Mouse (Mus musculus): Measurements from ENCODE around the gene Bahcc1. TPM values are rescaled to one million over a fixed set of nuclear protein-coding genes. Genes with fewer than 3 reads are reported as not detected.

Gene Bahcc1
- polyA plus RNA-seq, 1 experiment from 2014 or later, result 3.1 TPM

DNA sequence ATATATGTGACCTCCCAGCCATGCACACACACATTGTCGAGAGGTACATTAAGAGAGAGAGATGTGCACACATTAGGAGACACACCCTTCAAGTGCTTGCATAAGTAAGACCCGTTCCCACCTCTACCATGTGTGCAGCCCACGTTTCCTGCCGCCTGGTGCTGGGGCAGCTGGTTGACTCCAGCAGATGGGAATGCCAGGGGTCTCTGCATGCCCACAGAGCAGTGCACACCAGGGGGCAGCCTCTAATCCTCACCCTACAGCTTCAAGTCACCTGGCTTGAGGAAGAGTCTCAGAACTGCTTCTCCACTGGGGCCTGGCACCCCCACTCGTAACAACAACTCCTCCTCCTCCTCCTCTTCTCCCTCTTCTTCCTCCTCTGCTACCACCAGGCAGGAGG lies 19.7 kb downstream of the Bahcc1 start:
- H3K4me1 ChIP-seq (replicated peaks; ENCODE audit: control insufficient read depth, insufficient read depth, low read length), result peaks cover 12% of the 10 kb centered on the region
- no peak overlapping the region for H3K4me3 ChIP-seq (ENCODE audit: low read depth, low read length)
- no peak overlapping the region for H3K27ac ChIP-seq (ENCODE audit: low read depth, low read length)
- H3K9me3 ChIP-seq (ENCODE audit: control insufficient read depth), result no peaks in the 10 kb centered on the region
- ATAC-seq, result no peak
- peak; percentile 40; the same call in 1 of the 2 replicates for TF ChIP-seq CTCF (IDR thresholded peaks at IDR 0.05; ENCODE audit: low read depth)
- H3K9ac ChIP-seq (ENCODE audit: low read depth, low read length), result no peak overlapping the region
- no peaks in the 10 kb centered on the region for H3K36me3 ChIP-seq (ENCODE audit: control insufficient read depth, insufficient read depth)
- H3K27me3 ChIP-seq (replicated peaks; ENCODE audit: control insufficient read depth, insufficient read depth, low read length), result no peaks in the 10 kb centered on the region
- H3K4me2 ChIP-seq (replicated peaks; ENCODE audit: low read depth), result peak overlapping the region; percentile 24; the same call in 1 of the 2 replicates
- 36% methylated on average over 5 of the region's 5 CpGs for WGBS

DNA sequence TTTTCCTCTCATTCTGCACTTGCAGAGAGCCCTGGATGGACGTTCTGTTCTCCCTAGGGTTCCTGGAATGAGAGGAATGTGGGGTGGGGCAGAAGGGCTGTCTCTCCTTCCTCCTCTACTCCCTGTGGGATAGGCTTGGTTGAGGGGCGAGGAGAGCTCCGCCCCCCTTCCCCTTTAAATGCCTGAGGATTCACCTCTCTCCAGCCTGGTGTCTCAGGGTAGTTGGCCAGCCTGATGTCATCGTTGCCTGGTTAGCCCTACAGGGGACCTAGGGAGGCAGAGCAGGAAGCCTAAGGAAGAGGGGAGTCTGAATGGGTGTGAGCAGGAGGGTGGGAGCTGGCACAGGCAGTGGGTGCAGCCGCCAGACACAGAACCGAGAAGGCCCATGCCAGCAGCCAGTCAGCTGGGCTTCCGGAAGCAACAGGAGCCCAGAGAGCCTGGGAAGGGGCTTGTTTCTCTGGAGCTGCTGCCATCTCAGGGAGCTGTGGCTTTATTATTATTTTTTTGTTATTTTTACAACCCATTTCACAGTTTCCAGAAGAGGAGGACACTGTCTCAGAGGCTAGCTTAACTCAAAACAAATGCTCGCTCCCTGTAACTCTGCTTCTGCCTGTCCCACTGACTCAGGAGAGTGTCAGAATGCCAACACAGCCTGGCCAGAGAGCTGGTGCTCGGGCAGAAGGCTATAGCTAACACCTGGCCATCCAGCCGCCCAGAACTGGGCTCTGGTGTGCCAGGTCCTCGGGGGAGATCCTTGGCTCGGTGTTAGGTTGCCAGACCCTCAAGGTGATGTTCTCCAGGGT lies 20.3 kb downstream of the Bahcc1 start:
- 0 out of 2 replicates have a peak, but pooled peaks have one; percentile 26 for ATAC-seq
- Histone ChIP-seq H3K27me3 (replicated peaks; ENCODE audit: control insufficient read depth, insufficient read depth, low read length) (no peaks in the 10 kb centered on the region), H3K4me2 (replicated peaks; ENCODE audit: low read depth) (peak overlapping the region; percentile 24; the same call in 1 of the 2 replicates), H3K27ac (ENCODE audit: low read depth, low read length) (no peak overlapping the region), H3K36me3 (ENCODE audit: control insufficient read depth, insufficient read depth) (no peaks in the 10 kb centered on the region), H3K9ac (ENCODE audit: low read depth, low read length) (no peak overlapping the region), H3K4me1 (replicated peaks; ENCODE audit: control insufficient read depth, insufficient read depth, low read length) (peaks cover 12% of the 10 kb centered on the region), H3K4me3 (ENCODE audit: low read depth, low read length) (no peak overlapping the region), H3K9me3 (ENCODE audit: control insufficient read depth) (no peaks in the 10 kb centered on the region)
- no peak for TF ChIP-seq CTCF (IDR thresholded peaks at IDR 0.05; ENCODE audit: low read depth)
- 56% methylated on average over 12 of the region's 12 CpGs for WGBS

GRCm38 (mm10) chr11:120253646-120254315 lies 21.0 kb downstream of the Bahcc1 start:
- H3K9me3 ChIP-seq (ENCODE audit: control insufficient read depth), result no peaks in the 10 kb centered on the region
- TF ChIP-seq CTCF (IDR thresholded peaks at IDR 0.05; ENCODE audit: low read depth), result no peak
- 84% methylated on average over 13 of the region's 13 CpGs for WGBS
- H3K27ac ChIP-seq (ENCODE audit: low read depth, low read length), result no peak overlapping the region
- ATAC-seq, result no peak
- no peak overlapping the region for H3K9ac ChIP-seq (ENCODE audit: low read depth, low read length)
- H3K4me3 ChIP-seq (ENCODE audit: low read depth, low read length), result no peak overlapping the region
- H3K27me3 ChIP-seq (replicated peaks; ENCODE audit: control insufficient read depth, insufficient read depth, low read length), result no peaks in the 10 kb centered on the region
- H3K4me2 ChIP-seq (replicated peaks; ENCODE audit: low read depth), result no peak overlapping the region
- peaks cover 12% of the 10 kb centered on the region for H3K4me1 ChIP-seq (replicated peaks; ENCODE audit: control insufficient read depth, insufficient read depth, low read length)
- no peaks in the 10 kb centered on the region for H3K36me3 ChIP-seq (ENCODE audit: control insufficient read depth, insufficient read depth)

- no peak overlapping the region for H3K27ac ChIP-seq (ENCODE audit: low read depth, low read length)
- H3K9me3 ChIP-seq (ENCODE audit: control insufficient read depth), result no peaks in the 10 kb centered on the region
- H3K36me3 ChIP-seq (ENCODE audit: control insufficient read depth, insufficient read depth), result no peaks in the 10 kb centered on the region
- 74% methylated on average over 11 of the region's 11 CpGs for WGBS
- no peak for TF ChIP-seq CTCF (IDR thresholded peaks at IDR 0.05; ENCODE audit: low read depth)
- no peak overlapping the region for H3K4me3 ChIP-seq (ENCODE audit: low read depth, low read length)
- H3K4me1 ChIP-seq (replicated peaks; ENCODE audit: control insufficient read depth, insufficient read depth, low read length), result peaks cover 12% of the 10 kb centered on the region
- no peak overlapping the region for H3K9ac ChIP-seq (ENCODE audit: low read depth, low read length)
- H3K4me2 ChIP-seq (replicated peaks; ENCODE audit: low read depth), result no peak overlapping the region
- H3K27me3 ChIP-seq (replicated peaks; ENCODE audit: control insufficient read depth, insufficient read depth, low read length), result no peaks in the 10 kb centered on the region
- ATAC-seq, result no peak
Observed at GRCm38 (mm10) chr11:120254420-120254819, 21.7 kb downstream of the Bahcc1 start.

DNA sequence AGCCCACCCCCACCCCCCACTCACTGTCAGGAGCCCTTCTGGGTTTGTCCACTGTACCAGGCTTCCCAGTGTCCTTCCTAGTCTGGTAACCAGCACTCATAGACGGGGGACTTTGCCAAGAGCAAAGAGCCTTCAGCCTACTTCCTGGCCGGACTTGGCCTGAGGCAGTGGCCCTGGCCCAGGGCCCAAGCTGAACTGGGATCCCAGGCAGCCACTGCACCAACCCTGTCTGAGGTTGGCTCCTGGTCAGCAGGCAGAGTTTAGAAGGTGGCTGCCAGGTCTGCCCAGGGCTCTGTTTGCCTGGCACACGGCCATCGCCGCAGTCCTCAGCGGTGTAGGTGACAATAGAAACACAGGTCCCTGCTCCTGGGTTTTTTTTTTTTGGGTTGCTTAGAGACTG lies 22.3 kb downstream of the Bahcc1 start:
- H3K36me3 ChIP-seq (ENCODE audit: control insufficient read depth, insufficient read depth), result no peaks in the 10 kb centered on the region; the same call in 1 of the 2 replicates
- H3K4me1 ChIP-seq (replicated peaks; ENCODE audit: control insufficient read depth, insufficient read depth, low read length), result peaks cover 12% of the 10 kb centered on the region
- H3K4me3 ChIP-seq (ENCODE audit: low read depth, low read length), result no peak overlapping the region
- 66% methylated on average over 6 of the region's 6 CpGs for whole genome bisulfite sequencing
- H3K27ac ChIP-seq (ENCODE audit: low read depth, low read length), result no peak overlapping the region
- no peak overlapping the region for H3K9ac ChIP-seq (ENCODE audit: low read depth, low read length)
- no peak for TF ChIP-seq CTCF (IDR thresholded peaks at IDR 0.05; ENCODE audit: low read depth)
- no peaks in the 10 kb centered on the region for H3K27me3 ChIP-seq (replicated peaks; ENCODE audit: control insufficient read depth, insufficient read depth, low read length)
- no peak for ATAC-seq
- H3K9me3 ChIP-seq (ENCODE audit: control insufficient read depth), result no peaks in the 10 kb centered on the region
- no peak overlapping the region for H3K4me2 ChIP-seq (replicated peaks; ENCODE audit: low read depth)

DNA sequence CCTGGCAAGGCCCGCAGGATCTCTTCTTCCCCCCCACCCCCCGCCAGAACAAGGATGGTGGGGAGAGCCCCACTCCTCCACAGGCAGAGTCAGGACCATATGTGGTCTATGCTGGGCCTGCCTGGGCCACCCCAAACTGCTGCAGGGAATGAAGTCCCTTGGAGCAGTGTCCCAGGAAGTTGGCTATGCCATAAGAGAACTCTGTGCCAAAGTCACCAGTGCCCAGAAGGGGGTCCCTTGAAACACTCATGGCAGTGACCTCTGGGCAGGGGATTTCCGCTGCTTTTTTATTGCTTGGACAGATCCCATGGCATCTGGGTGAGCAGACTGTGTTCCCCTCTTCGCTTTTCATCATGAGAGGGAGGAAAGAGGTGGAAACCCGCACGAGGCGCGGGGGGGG lies 22.8 kb downstream of the Bahcc1 start:
- no peak overlapping the region for H3K4me3 ChIP-seq (ENCODE audit: low read depth, low read length)
- no peaks in the 10 kb centered on the region for H3K27me3 ChIP-seq (replicated peaks; ENCODE audit: control insufficient read depth, insufficient read depth, low read length)
- H3K4me1 ChIP-seq (replicated peaks; ENCODE audit: control insufficient read depth, insufficient read depth, low read length), result peaks cover 12% of the 10 kb centered on the region
- ATAC-seq, result no peak
- TF ChIP-seq CTCF (IDR thresholded peaks at IDR 0.05; ENCODE audit: low read depth), result no peak
- H3K9ac ChIP-seq (ENCODE audit: low read depth, low read length), result no peak overlapping the region
- no peak overlapping the region for H3K27ac ChIP-seq (ENCODE audit: low read depth, low read length)
- 79% methylated on average over 8 of the region's 8 CpGs for WGBS
- H3K9me3 ChIP-seq (ENCODE audit: control insufficient read depth), result no peaks in the 10 kb centered on the region
- H3K4me2 ChIP-seq (replicated peaks; ENCODE audit: low read depth), result no peak overlapping the region
- no peaks in the 10 kb centered on the region; the same call in 1 of the 2 replicates for H3K36me3 ChIP-seq (ENCODE audit: control insufficient read depth, insufficient read depth)
